10 mouse cellular contexts compared by ENCODE assay signal in the genomic region with DNA sequence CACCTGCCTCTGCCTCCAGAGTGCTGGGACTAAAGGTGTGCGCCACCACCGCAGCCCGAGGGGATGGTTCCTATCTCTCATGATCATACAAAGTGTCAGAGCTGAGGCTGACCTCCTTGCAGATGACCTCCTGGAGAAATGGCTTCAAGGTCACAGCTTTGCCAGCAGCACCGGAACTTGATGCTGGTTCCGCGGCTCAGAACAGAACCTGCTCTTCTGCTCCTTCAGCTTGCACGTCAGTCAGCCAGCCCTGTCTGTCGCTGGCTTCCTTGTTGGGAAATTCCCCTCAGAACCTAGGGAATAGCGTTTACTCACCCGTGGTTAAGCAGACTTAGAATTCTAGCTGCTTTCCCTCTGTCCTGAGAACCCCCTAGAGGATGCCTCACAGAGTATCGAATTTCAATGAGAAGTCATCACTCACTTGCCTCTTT. TPM values are rescaled to one million over a fixed set of nuclear protein-coding genes. Genes with fewer than 3 reads are reported as not detected.
DNase-seq lines count a peak whose midpoint lies in the region; ATAC-seq and TF ChIP-seq lines count a peak whose summit lies in the region.
"Had no signal": no experiment of that assay in that cellular context is flagged by ENCODE, and none has a peak within 500 bp of the region (broad histone marks: within the 10 kb centered on the region; RNA-seq: fewer than 3 reads in every experiment).

No protein-coding gene starts in this region.

- intact Hi-C loops in left cerebral cortex, postnatal 10 days (cut with DNase I), result no loop called here

- 0 out of 2 replicates have a peak overlapping the region, but pooled peaks have one; percentile 22 for H3K9ac ChIP-seq in forebrain, embryonic 12.5 days
- no peak overlapping the region for H3K9ac ChIP-seq in forebrain, embryonic 11.5 days (ENCODE audit: low read length)
- no peak overlapping the region for H3K9ac ChIP-seq in kidney, embryonic 15.5 days

- no peak for ATAC-seq in forebrain, embryonic 12.5 days (ENCODE audit: low FRiP score)
- no peak for ATAC-seq in forebrain, embryonic 11.5 days (replicated peaks; ENCODE audit: low FRiP score)
- ATAC-seq in kidney, embryonic 15.5 days (replicated peaks; ENCODE audit: low FRiP score), result no peak

- 31% methylated on average over 11 of the region's 11 CpGs for WGBS in forebrain, embryonic 12.5 days
- WGBS in forebrain, embryonic 11.5 days, result 27% methylated on average over 11 of the region's 11 CpGs
- WGBS in kidney, embryonic 15.5 days, result 20% methylated on average over 11 of the region's 11 CpGs
- WGBS in lung, adult 2 months, result 48% methylated on average over 11 of the region's 11 CpGs

- peaks cover 66% of the 10 kb centered on the region for H3K4me1 ChIP-seq in forebrain, embryonic 12.5 days
- H3K4me1 ChIP-seq in forebrain, embryonic 11.5 days (replicated peaks; ENCODE audit: control insufficient read depth, insufficient read depth, low read length), result peaks cover 17% of the 10 kb centered on the region; the same call in 1 of the 2 replicates
- peaks cover 68% of the 10 kb centered on the region for H3K4me1 ChIP-seq in kidney, embryonic 15.5 days
- H3K4me1 ChIP-seq in lung, adult 2 months (ENCODE audit: control insufficient read depth, insufficient read depth, low read length), result peaks cover 16% of the 10 kb centered on the region

- H3K9me3 ChIP-seq in forebrain, embryonic 12.5 days, result no peaks in the 10 kb centered on the region
- H3K9me3 ChIP-seq in forebrain, embryonic 11.5 days (ENCODE audit: control insufficient read depth, low read length), result no peaks in the 10 kb centered on the region
- H3K9me3 ChIP-seq in kidney, embryonic 15.5 days (replicated peaks), result no peaks in the 10 kb centered on the region

- no peak overlapping the region for H3K4me3 ChIP-seq in forebrain, embryonic 12.5 days (replicated peaks)
- no peak overlapping the region for H3K4me3 ChIP-seq in forebrain, embryonic 11.5 days (ENCODE audit: low read depth, low read length)
- H3K4me3 ChIP-seq in kidney, embryonic 15.5 days (replicated peaks), result no peak overlapping the region
- H3K4me3 ChIP-seq in lung, adult 2 months (replicated peaks; ENCODE audit: extremely low read depth, low read depth, low read length), result no peak overlapping the region

- H3K4me2 ChIP-seq in forebrain, embryonic 12.5 days, result no peak overlapping the region
- no peak overlapping the region for H3K4me2 ChIP-seq in forebrain, embryonic 11.5 days (ENCODE audit: low read depth, low read length, severe bottlenecking)
- 0 out of 2 replicates have a peak overlapping the region, but pooled peaks have one; percentile 15 for H3K4me2 ChIP-seq in kidney, embryonic 15.5 days

- no peaks in the 10 kb centered on the region for H3K27me3 ChIP-seq in forebrain, embryonic 12.5 days
- no peaks in the 10 kb centered on the region for H3K27me3 ChIP-seq in forebrain, embryonic 11.5 days (ENCODE audit: control insufficient read depth, insufficient read depth, low read length)
- no peaks in the 10 kb centered on the region for H3K27me3 ChIP-seq in kidney, embryonic 15.5 days

- TF ChIP-seq CTCF in lung, adult 2 months (IDR thresholded peaks at IDR 0.05; ENCODE audit: insufficient read depth, low read length), result no peak

- no peak for TF ChIP-seq POLR2A in lung, adult 2 months (IDR thresholded peaks at IDR 0.05; ENCODE audit: borderline replicate concordance, extremely low read depth, low read depth, low read length)

- H3K36me3 ChIP-seq in forebrain, embryonic 12.5 days (replicated peaks), result no peaks in the 10 kb centered on the region
- no peaks in the 10 kb centered on the region for H3K36me3 ChIP-seq in forebrain, embryonic 11.5 days (ENCODE audit: control insufficient read depth, insufficient read depth, low read length)
- H3K36me3 ChIP-seq in kidney, embryonic 15.5 days, result no peaks in the 10 kb centered on the region

- H3K27ac ChIP-seq in forebrain, embryonic 12.5 days, result peak overlapping the region; percentile 33; the same call in 1 of the 2 replicates
- H3K27ac ChIP-seq in forebrain, embryonic 11.5 days (ENCODE audit: low read depth, low read length), result no peak overlapping the region
- H3K27ac ChIP-seq in kidney, embryonic 15.5 days, result peak overlapping the region; percentile 42; the same call in 1 of the 2 replicates

- DNase-seq in forebrain, embryonic 11.5 days (ENCODE audit: low spot score), result no peak
- no peak for DNase-seq in kidney, adult 8-10 months
- peak; percentile 35 for DNase-seq in R1 (ENCODE audit: low read depth, low spot score)
- DNase-seq in mesoderm, embryonic 11.5 days (ENCODE audit: low read depth, low spot score), result peak; percentile 63
- DNase-seq in lung, adult 2 months, result no peak
- DNase-seq in left cerebral cortex, postnatal 10 days (ENCODE audit: extremely low spot score in 1 of 2, low spot score in 2 of 2), result no peak
- DNase-seq: cerebellum, postnatal 36 days; left cerebral cortex, postnatal 4 days had no signal

RNA-seq across cellular contexts. Expression of gene Pik3c2b, which starts 4.5 kb away (rescaled TPM):
- polyA plus RNA-seq in forebrain, embryonic 12.5 days (2016; fragmentation: Nextera tagmentation; extraction: Ambion mirVana), result 21.3 and 22.0 TPM in 2 replicates
- polyA plus RNA-seq in forebrain, embryonic 11.5 days (2014; fragmentation: Nextera tagmentation; extraction: Ambion mirVana), result 25.3 and 25.7 TPM in 2 replicates
- polyA plus RNA-seq in kidney, embryonic 15.5 days (2015; fragmentation: Nextera tagmentation; extraction: Ambion mirVana), result 6.1 and 6.3 TPM in 2 replicates
- polyA plus RNA-seq in lung, adult 2 months (2012; rRNA removed), result 10.1 and 11.9 TPM in 2 replicates
- 10 to 100 TPM; 27.3 to 28.6 TPM for total RNA-seq in left cerebral cortex, postnatal 10 days (2021)

RNA-seq across cellular contexts. Expression of gene Mdm4, which starts 19.7 kb away (rescaled TPM):
- 52.8 and 53.1 TPM in 2 replicates for polyA plus RNA-seq in forebrain, embryonic 12.5 days (2016; fragmentation: Nextera tagmentation; extraction: Ambion mirVana)
- 44.7 and 51.0 TPM in 2 replicates for polyA plus RNA-seq in forebrain, embryonic 11.5 days (2014; fragmentation: Nextera tagmentation; extraction: Ambion mirVana)
- 32.4 and 32.6 TPM in 2 replicates for polyA plus RNA-seq in kidney, embryonic 15.5 days (2015; fragmentation: Nextera tagmentation; extraction: Ambion mirVana)
- polyA plus RNA-seq in lung, adult 2 months (2012; rRNA removed), result 28.8 and 45.9 TPM in 2 replicates
- total RNA-seq in left cerebral cortex, postnatal 10 days (2021), result 10 to 100 TPM; 78.7 to 82.2 TPM

Comparison
In these comparisons a context has a peak if more than half of its experiments do, and no peak if none do; other contexts are left out.
1. DNase-seq: peak in R1 (single experiment) and mesoderm, embryonic 11.5 days (single experiment); none in forebrain, embryonic 11.5 days (single experiment), kidney, adult 8-10 months (0 of 2), lung, adult 2 months (single experiment) and left cerebral cortex, postnatal 10 days (0 of 2).